ENCODE assay signal across 14 mouse cellular contexts in genomic region chr13:25402691-25403090, GRCm38 (mm10).
DNase-seq lines count a peak whose midpoint lies in the region; ATAC-seq lines count a peak whose summit lies in the region.
"Had no signal": no experiment of that assay in that cellular context is flagged by ENCODE, and none has a peak within 500 bp of the region (broad histone marks: within the 10 kb centered on the region; RNA-seq: fewer than 3 reads in every experiment).

No protein-coding gene starts in this region.

- H3K9me3 ChIP-seq in neural tube, embryonic 11.5 days (ENCODE audit: control insufficient read depth, low read length): no peaks in the 10 kb centered on the region
- H3K9me3 ChIP-seq in hindbrain, embryonic 10.5 days: no peaks in the 10 kb centered on the region
- H3K9me3 ChIP-seq in midbrain, embryonic 10.5 days (replicated peaks): no peaks in the 10 kb centered on the region
- no peaks in the 10 kb centered on the region for H3K9me3 ChIP-seq in neural tube, embryonic 15.5 days (replicated peaks)
- H3K9me3 ChIP-seq: limb, embryonic 15.5 days had no signal

- peaks cover 18% of the 10 kb centered on the region for H3K4me1 ChIP-seq in neural tube, embryonic 11.5 days (ENCODE audit: control insufficient read depth, insufficient read depth, low read length)
- peaks cover 30% of the 10 kb centered on the region for H3K4me1 ChIP-seq in hindbrain, embryonic 10.5 days (replicated peaks)
- peaks cover 36% of the 10 kb centered on the region for H3K4me1 ChIP-seq in midbrain, embryonic 10.5 days
- H3K4me1 ChIP-seq in neural tube, embryonic 15.5 days: peaks cover 28% of the 10 kb centered on the region

- no peak overlapping the region for H3K4me2 ChIP-seq in neural tube, embryonic 11.5 days (ENCODE audit: low read depth)
- no peak overlapping the region for H3K4me2 ChIP-seq in neural tube, embryonic 15.5 days
- H3K4me2 ChIP-seq: limb, embryonic 15.5 days had no signal

- no peaks in the 10 kb centered on the region for H3K27me3 ChIP-seq in neural tube, embryonic 11.5 days (ENCODE audit: control insufficient read depth, insufficient read depth, low read length)
- no peaks in the 10 kb centered on the region for H3K27me3 ChIP-seq in hindbrain, embryonic 10.5 days (ENCODE audit: insufficient read depth, poor library complexity, severe bottlenecking)
- peaks cover 14% of the 10 kb centered on the region; the same call in 1 of the 2 replicates for H3K27me3 ChIP-seq in midbrain, embryonic 10.5 days (ENCODE audit: low read depth, poor library complexity, severe bottlenecking)
- no peaks in the 10 kb centered on the region for H3K27me3 ChIP-seq in neural tube, embryonic 15.5 days (replicated peaks)
- H3K27me3 ChIP-seq: CH12.LX; limb, embryonic 15.5 days had no signal

- no peak overlapping the region for H3K4me3 ChIP-seq in neural tube, embryonic 11.5 days (ENCODE audit: low read depth, low read length)
- no peak overlapping the region for H3K4me3 ChIP-seq in hindbrain, embryonic 10.5 days
- no peak overlapping the region for H3K4me3 ChIP-seq in midbrain, embryonic 10.5 days
- H3K4me3 ChIP-seq in neural tube, embryonic 15.5 days (replicated peaks): no peak overlapping the region
- H3K4me3 ChIP-seq: limb, embryonic 15.5 days had no signal

- DNase-seq in neural tube, embryonic 11.5 days (ENCODE audit: low spot score): peak; percentile 21
- no peak for DNase-seq in neural tube, embryonic 10.5 days (ENCODE audit: extremely low spot score, low spot score)
- no peak for DNase-seq in hindbrain, embryonic 10.5 days (ENCODE audit: low spot score)
- no peak for DNase-seq in midbrain, embryonic 10.5 days (ENCODE audit: low spot score)
- no peak for DNase-seq in left cerebral cortex, adult 11 months (ENCODE audit: low spot score)
- no peak for DNase-seq in c-Kit-positive CD71-positive TER-119-positive erythroid progenitor cells, embryonic 14.5 days (ENCODE audit: low spot score)
- DNase-seq in testis, postnatal 10 days (ENCODE audit: low spot score): no peak
- DNase-seq: kidney, adult 9 months; lung, adult 18-20 months; lung, postnatal 36 days; right cerebral cortex, postnatal 14 days had no signal

- no peaks in the 10 kb centered on the region for H3K36me3 ChIP-seq in neural tube, embryonic 11.5 days (ENCODE audit: control insufficient read depth, insufficient read depth, low read length)
- H3K36me3 ChIP-seq in hindbrain, embryonic 10.5 days: no peaks in the 10 kb centered on the region
- no peaks in the 10 kb centered on the region for H3K36me3 ChIP-seq in midbrain, embryonic 10.5 days
- H3K36me3 ChIP-seq in neural tube, embryonic 15.5 days: no peaks in the 10 kb centered on the region
- H3K36me3 ChIP-seq: limb, embryonic 15.5 days had no signal

- WGBS in neural tube, embryonic 11.5 days: 8% methylated on average over 2 of the region's 2 CpGs
- WGBS in hindbrain, embryonic 10.5 days: 31% methylated on average over 2 of the region's 2 CpGs
- WGBS in midbrain, embryonic 10.5 days: 28% methylated on average over 2 of the region's 2 CpGs
- 12% methylated on average over 2 of the region's 2 CpGs for WGBS in neural tube, embryonic 15.5 days

- no peak overlapping the region for H3K9ac ChIP-seq in neural tube, embryonic 11.5 days (ENCODE audit: low read length)
- no peak overlapping the region for H3K9ac ChIP-seq in neural tube, embryonic 15.5 days (replicated peaks)
- H3K9ac ChIP-seq: limb, embryonic 15.5 days had no signal

- no peak for ATAC-seq in neural tube, embryonic 11.5 days (ENCODE audit: insufficient read depth, low FRiP score, low TSS enrichment)
- no peak for ATAC-seq in neural tube, embryonic 15.5 days (ENCODE audit: low FRiP score)

- H3K27ac ChIP-seq in neural tube, embryonic 11.5 days (ENCODE audit: low read depth, low read length): peak overlapping the region; percentile 45; the same call in 1 of the 2 replicates
- H3K27ac ChIP-seq in hindbrain, embryonic 10.5 days: peak overlapping the region; percentile 69; the same call in 1 of the 2 replicates
- peak overlapping the region; percentile 47 for H3K27ac ChIP-seq in midbrain, embryonic 10.5 days (replicated peaks)
- peak overlapping the region; percentile 45; the same call in 1 of the 2 replicates for H3K27ac ChIP-seq in neural tube, embryonic 15.5 days (replicated peaks)
- H3K27ac ChIP-seq: limb, embryonic 15.5 days had no signal
